Mouse (Mus musculus) kidney, postnatal 0 days (tissue): ENCODE measurements at regions not wholly inside any gene's neighbourhood (a gene's known extent, or its start where the extent isn't known, plus 50 kb on each side); places are given as distances from the start of the nearest gene placed in this dataset.

ENCODE experiments used
- ATAC-seq: fragments of 200-750 bp; cut with Nextera tagmentation; replicated peaks from 2 replicates; pipeline ENCODE4 v1.8.0; 2017; ENCODE audit warnings: low read depth, moderate number of reproducible peaks, moderate TSS enrichment, moderate library complexity; ENCODE audit not compliant: low FRiP score
- DNase-seq: peaks from one replicate; pipeline ENCODE4 v3.0.0-alpha.2; 2016; ENCODE audit warnings: low spot score
- H3K27ac ChIP-seq: fragments of 300-500 bp; sonication (generic); 2 replicates; pipeline ENCODE4 v1.5.1; 2014; ENCODE audit warnings: mild to moderate bottlenecking
- H3K27me3 ChIP-seq: fragments of 300-500 bp; sonication (generic); 2 replicates; pipeline ENCODE4 v1.6.1; 2014; ENCODE audit warnings: low read length, mixed read lengths; ENCODE audit not compliant: insufficient read depth
- H3K36me3 ChIP-seq: fragments of 300-500 bp; sonication (generic); 2 replicates; pipeline ENCODE4 v1.6.1; 2014; ENCODE audit warnings: low read length, mixed read lengths; ENCODE audit not compliant: insufficient read depth
- H3K4me1 ChIP-seq: fragments of 300-500 bp; sonication (generic); replicated peaks from 2 replicates; pipeline ENCODE4 v1.6.1; 2014; ENCODE audit warnings: antibody characterized with exemption, low read length, mixed read lengths; ENCODE audit not compliant: insufficient read depth
- H3K4me2 ChIP-seq: fragments of 300-500 bp; sonication (generic); 2 replicates; pipeline ENCODE4 v1.6.1; 2014; ENCODE audit warnings: mild to moderate bottlenecking, low read length, moderate library complexity, mixed read lengths
- H3K4me3 ChIP-seq: fragments of 300-500 bp; sonication (generic); replicated peaks from 2 replicates; pipeline ENCODE4 v1.5.1; 2014; ENCODE audit warnings: low read depth, low read length
- H3K9ac ChIP-seq: fragments of 300-500 bp; sonication (generic); 2 replicates; pipeline ENCODE4 v1.6.1; 2014; ENCODE audit warnings: low read depth, low read length
- H3K9me3 ChIP-seq: fragments of 300-500 bp; sonication (generic); replicated peaks from 2 replicates; pipeline ENCODE4 v1.6.1; 2016; ENCODE audit warnings: low read length, inconsistent platforms, mixed read lengths
- CTCF ChIP-seq: IDR thresholded peaks from 2 replicates; pipeline ENCODE4 v1.5.1; 2016; ENCODE audit warnings: antibody characterized with exemption, low read depth, mild to moderate bottlenecking, moderate library complexity
- WGBS: fragments of 180-500 bp; shearing (Covaris S2); extraction: QIAGEN DNeasy Blood & Tissue Kit; methylation state at CpG from one replicate; pipeline ENCODE4 v1.1.7; 2014; 5-methylcytosine and 5-hydroxymethylcytosine counted together

DNA sequence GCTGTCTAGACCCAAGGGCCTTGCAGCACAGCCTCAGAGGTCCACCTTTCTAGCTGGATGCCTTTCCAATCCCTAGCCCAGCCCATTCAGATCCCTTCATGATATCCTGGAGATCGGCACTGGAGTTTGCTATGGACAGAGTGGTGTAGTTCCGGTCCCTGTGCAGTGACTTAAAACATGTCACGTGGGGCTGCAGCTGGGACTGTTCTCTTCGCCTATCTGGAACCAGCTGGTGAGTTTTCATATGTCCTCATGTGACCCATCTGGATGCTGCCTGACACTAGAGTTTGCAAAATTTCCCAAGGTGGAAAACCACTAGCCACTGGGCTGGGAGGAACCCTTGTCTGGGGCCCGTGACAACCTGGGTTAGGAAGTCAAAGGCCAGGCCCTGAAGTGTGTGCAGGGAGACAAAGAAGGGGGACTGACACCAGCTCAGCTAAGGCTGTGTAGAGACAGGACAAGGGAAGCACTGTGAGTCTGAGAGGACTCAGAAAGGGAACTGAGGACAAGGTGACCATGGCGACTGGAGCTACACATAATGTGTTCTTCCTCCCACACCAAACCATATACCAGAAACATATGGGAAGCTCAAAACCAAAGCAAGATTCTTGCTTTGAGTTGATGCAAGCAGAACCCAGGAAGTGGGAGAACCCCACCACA is 75.9 kb upstream of the Dazl start:
- no peak overlapping the region for H3K27ac ChIP-seq
- no peak for DNase-seq
- no peaks in the 10 kb centered on the region for H3K4me1 ChIP-seq
- WGBS = 72% methylated on average over 6 of the region's 6 CpGs
- H3K4me3 ChIP-seq = no peak overlapping the region
- no peaks in the 10 kb centered on the region for H3K9me3 ChIP-seq
- no peak overlapping the region for H3K9ac ChIP-seq
- TF ChIP-seq CTCF = no peak
- H3K4me2 ChIP-seq = no peak overlapping the region
- no peaks in the 10 kb centered on the region for H3K36me3 ChIP-seq
- H3K27me3 ChIP-seq = no peaks in the 10 kb centered on the region
- ATAC-seq = no peak

DNA sequence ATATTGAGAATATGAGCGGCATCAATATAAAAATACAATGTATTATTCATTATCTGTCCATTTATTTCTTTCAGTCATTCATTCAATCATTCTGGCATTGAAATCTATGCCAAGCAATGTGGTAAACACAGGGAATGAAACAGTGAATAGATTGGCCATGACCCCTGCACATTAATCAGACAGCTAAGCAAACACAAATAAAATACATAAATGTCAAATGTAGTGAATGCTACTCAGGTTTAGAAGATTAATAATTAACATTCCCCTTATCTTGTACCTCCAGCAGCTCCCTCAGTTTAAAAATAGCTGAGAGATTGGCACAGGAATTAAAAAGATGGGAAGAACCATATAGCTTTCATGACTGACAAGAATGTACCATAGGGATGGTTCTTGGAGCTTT is 77.0 kb upstream of the Dazl start:
- Histone ChIP-seq H3K27me3 (no peaks in the 10 kb centered on the region), H3K36me3 (no peaks in the 10 kb centered on the region), H3K27ac (no peak overlapping the region), H3K4me3 (no peak overlapping the region), H3K4me1 (no peaks in the 10 kb centered on the region), H3K9ac (no peak overlapping the region), H3K4me2 (no peak overlapping the region), H3K9me3 (no peaks in the 10 kb centered on the region)
- TF ChIP-seq CTCF = no peak
- no peak for ATAC-seq
- WGBS = 88% methylated on average over 1 of the region's 1 CpGs
- no peak for DNase-seq

DNA sequence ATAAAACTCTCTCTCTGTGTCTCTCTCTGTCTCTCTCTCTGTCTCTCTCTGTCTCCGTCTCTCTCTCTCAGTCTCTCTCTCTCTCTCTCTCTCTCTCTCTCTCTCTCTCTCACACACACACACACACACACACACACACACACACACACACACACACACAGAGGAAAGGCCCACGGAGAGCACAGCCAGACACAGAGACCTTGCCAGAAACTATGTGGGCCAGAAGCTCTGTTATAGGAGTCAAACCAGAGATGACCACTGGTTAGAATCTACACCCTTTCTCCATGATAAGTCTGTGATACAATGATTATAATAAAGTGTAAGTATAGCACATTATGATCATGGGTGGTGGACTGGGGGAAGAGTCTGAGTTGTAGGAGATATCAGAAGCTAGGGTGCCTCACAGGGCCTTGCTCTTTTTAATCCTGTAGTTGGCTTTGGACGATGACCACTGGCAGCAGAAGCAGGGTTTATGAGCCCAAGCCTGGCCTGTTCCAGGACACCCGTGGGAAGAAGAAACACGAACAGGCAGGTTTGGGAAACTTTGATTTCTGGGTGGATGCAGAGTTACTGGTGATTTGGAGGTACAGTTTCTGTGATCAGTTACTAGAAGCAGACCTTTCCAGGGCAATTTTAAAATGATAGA is 80.2 kb upstream of the Dazl start:
- 71% methylated on average over 5 of the region's 5 CpGs for WGBS
- Histone ChIP-seq H3K4me1 (no peaks in the 10 kb centered on the region), H3K36me3 (no peaks in the 10 kb centered on the region), H3K4me2 (no peak overlapping the region), H3K27ac (no peak overlapping the region), H3K4me3 (no peak overlapping the region), H3K9ac (no peak overlapping the region), H3K27me3 (no peaks in the 10 kb centered on the region), H3K9me3 (no peaks in the 10 kb centered on the region)
- DNase-seq (no peak), ATAC-seq (no peak)
- no peak for TF ChIP-seq CTCF

DNA sequence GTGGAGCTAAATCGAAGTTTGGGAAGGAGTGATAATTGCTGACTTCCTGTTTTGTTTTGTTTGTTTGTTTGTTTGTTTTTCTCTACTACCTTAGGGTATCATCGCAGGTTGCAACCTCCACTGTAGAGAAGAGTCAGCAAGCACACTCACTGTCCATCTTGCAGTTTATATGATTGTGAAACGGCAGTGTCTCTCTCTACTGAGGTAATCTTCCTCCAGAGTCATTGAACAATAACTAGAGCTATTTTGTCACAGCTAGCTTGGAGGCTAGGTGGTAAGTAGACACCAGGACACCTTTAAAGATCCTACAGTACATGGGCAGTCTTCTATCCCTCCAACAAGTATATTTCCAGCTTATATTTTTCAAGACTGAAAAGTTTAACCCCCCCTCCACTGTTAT is 82.0 kb upstream of the Dazl start:
- no peak overlapping the region for H3K4me3 ChIP-seq
- no peak for TF ChIP-seq CTCF
- WGBS = 80% methylated on average over 3 of the region's 3 CpGs
- no peaks in the 10 kb centered on the region for H3K9me3 ChIP-seq
- no peaks in the 10 kb centered on the region for H3K27me3 ChIP-seq
- H3K4me1 ChIP-seq = no peaks in the 10 kb centered on the region
- no peaks in the 10 kb centered on the region for H3K36me3 ChIP-seq
- H3K4me2 ChIP-seq = no peak overlapping the region
- ATAC-seq (no peak), DNase-seq (no peak)
- H3K27ac ChIP-seq = no peak overlapping the region
- H3K9ac ChIP-seq = no peak overlapping the region

DNA sequence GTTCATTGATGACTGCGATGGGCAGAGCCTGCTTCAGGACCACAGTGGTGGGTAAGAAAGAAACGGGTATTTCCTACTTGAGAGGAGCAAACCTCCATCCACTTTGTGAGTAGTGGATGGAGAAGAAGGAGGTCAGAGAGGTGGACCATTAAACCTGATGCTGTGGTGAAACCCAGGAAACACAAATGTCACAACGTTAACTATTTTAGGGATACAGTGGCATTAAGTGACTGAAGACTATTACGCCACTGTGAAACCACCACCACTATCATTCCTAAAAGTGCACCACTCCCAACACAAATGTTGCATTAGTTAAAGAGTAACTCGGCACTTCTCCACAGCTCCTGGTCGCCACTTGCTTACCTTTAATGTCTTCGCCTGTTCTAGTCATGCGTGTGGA is 83.3 kb upstream of the Dazl start:
- ATAC-seq (no peak), DNase-seq (no peak)
- no peak overlapping the region for H3K27ac ChIP-seq
- H3K36me3 ChIP-seq = no peaks in the 10 kb centered on the region
- TF ChIP-seq CTCF = no peak
- no peaks in the 10 kb centered on the region for H3K27me3 ChIP-seq
- no peaks in the 10 kb centered on the region for H3K4me1 ChIP-seq
- no peak overlapping the region for H3K4me3 ChIP-seq
- no peaks in the 10 kb centered on the region for H3K9me3 ChIP-seq
- no peak overlapping the region for H3K9ac ChIP-seq
- no peak overlapping the region for H3K4me2 ChIP-seq
- 83% methylated on average over 8 of the region's 8 CpGs for whole genome bisulfite sequencing

DNA sequence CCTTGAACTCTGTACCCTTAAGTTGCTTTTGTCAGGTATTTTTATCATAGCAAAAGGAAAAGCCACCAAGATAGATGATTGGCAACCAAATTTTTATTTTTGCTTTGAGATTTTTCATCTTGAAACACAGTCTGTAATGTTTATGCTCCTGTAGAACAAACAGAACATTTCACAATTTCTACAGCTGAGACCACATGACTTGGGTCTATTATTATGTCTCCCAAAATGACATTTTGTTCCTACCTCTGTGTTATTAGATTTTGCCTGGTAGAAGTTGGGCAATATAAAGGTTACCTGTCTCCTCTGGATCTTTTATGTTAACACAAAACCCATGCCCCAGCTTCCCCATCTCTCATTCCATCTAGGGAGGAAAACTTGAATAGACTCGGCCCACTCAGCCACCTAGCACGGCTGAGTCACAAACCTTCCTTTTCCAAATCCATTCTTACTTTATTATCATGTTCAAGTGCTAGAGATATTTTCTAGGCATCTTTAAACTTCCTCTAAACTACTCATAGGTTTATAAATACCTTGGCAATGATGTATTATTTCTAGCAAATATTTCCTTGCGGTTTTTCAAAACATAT is 84.8 kb upstream of the Dazl start:
- ATAC-seq (no peak), DNase-seq (no peak)
- H3K9me3 ChIP-seq = no peaks in the 10 kb centered on the region
- no peaks in the 10 kb centered on the region for H3K36me3 ChIP-seq
- H3K9ac ChIP-seq = no peak overlapping the region
- H3K27ac ChIP-seq = no peak overlapping the region
- H3K4me2 ChIP-seq = no peak overlapping the region
- no peak for TF ChIP-seq CTCF
- WGBS = 90% methylated on average over 3 of the region's 3 CpGs
- H3K27me3 ChIP-seq = no peaks in the 10 kb centered on the region
- no peaks in the 10 kb centered on the region for H3K4me1 ChIP-seq
- no peak overlapping the region for H3K4me3 ChIP-seq
